Mouse (Mus musculus): ENCODE measurements around the gene Slc25a21. TPM values are rescaled to one million over a fixed set of nuclear protein-coding genes. Genes with fewer than 3 reads are reported as not detected.

Slc25a21 gene
- polyA plus RNA-seq, 1 experiment from 2014 or later = 0.59 TPM

- Histone ChIP-seq H3K36me3 (no peaks in the 10 kb centered on the region), H3K9ac (replicated peaks) (no peak overlapping the region), H3K27me3 (peaks cover 22% of the 10 kb centered on the region; the same call in 1 of the 2 replicates), H3K27ac (replicated peaks) (no peak overlapping the region), H3K4me1 (no peaks in the 10 kb centered on the region), H3K4me3 (no peak overlapping the region), H3K4me2 (replicated peaks) (no peak overlapping the region), H3K9me3 (no peaks in the 10 kb centered on the region)
- 79% methylated on average over 15 of the region's 18 CpGs for WGBS
- ATAC-seq (ENCODE audit: low FRiP score, low read depth) = no peak
These were observed 215.1 kb downstream of the Slc25a21 start for GRCm38 (mm10) chr12:56982066-56982626.

- ATAC-seq (ENCODE audit: low FRiP score, low read depth) = no peak
- Histone ChIP-seq H3K9ac (replicated peaks) (no peak overlapping the region), H3K4me3 (no peak overlapping the region), H3K9me3 (no peaks in the 10 kb centered on the region), H3K4me2 (replicated peaks) (no peak overlapping the region), H3K27me3 (peaks cover 1% of the 10 kb centered on the region; the same call in 1 of the 2 replicates), H3K4me1 (no peaks in the 10 kb centered on the region), H3K27ac (replicated peaks) (no peak overlapping the region), H3K36me3 (no peaks in the 10 kb centered on the region)
- WGBS = 95% methylated on average over 6 of the region's 6 CpGs
These were observed 222.0 kb downstream of the Slc25a21 start for GRCm38 (mm10) chr12:56975256-56975655.

DNA sequence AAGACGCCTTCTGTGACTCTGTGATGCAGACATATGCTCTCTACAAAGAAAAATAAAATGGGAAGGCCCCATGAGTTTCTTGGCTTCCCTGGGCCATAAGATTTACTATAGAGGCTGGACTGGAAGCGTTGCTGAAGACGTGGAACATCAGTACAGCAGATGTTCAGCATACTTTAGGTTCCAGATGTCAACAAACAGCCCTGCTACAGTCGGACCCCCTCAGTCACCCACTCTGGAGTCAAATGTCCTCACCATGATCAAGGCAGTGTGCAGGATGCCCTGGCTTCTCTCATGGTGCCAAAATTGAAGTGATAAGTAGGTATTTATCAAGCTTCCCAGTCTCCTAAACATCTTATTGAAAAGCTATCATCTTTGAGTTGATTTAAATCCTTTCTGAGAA lies 234.0 kb downstream of the Slc25a21 start:
- ATAC-seq (ENCODE audit: low FRiP score, low read depth) = no peak
- Histone ChIP-seq H3K4me3 (no peak overlapping the region), H3K27ac (replicated peaks) (no peak overlapping the region), H3K36me3 (no peaks in the 10 kb centered on the region), H3K9me3 (peaks cover 4% of the 10 kb centered on the region; the same call in 1 of the 2 replicates), H3K27me3 (no peaks in the 10 kb centered on the region; the same call in 1 of the 2 replicates), H3K4me2 (replicated peaks) (no peak overlapping the region), H3K4me1 (no peaks in the 10 kb centered on the region; the same call in 1 of the 2 replicates), H3K9ac (replicated peaks) (no peak overlapping the region)
- WGBS = 77% methylated on average over 4 of the region's 4 CpGs

GRCm38 (mm10) chr12:56959230-56960051 lies 237.8 kb downstream of the Slc25a21 start:
- no peak overlapping the region for H3K27ac ChIP-seq (replicated peaks)
- H3K36me3 ChIP-seq = no peaks in the 10 kb centered on the region
- 0 out of 2 replicates have a peak overlapping the region, but pooled peaks have one; percentile 21 for H3K4me2 ChIP-seq (replicated peaks)
- H3K4me1 ChIP-seq = no peaks in the 10 kb centered on the region; the same call in 1 of the 2 replicates
- no peak overlapping the region for H3K4me3 ChIP-seq
- no peak overlapping the region for H3K9ac ChIP-seq (replicated peaks)
- 28% methylated on average over 9 of the region's 9 CpGs for WGBS
- H3K9me3 ChIP-seq = no peaks in the 10 kb centered on the region
- no peaks in the 10 kb centered on the region; the same call in 1 of the 2 replicates for H3K27me3 ChIP-seq
- no peak for ATAC-seq (ENCODE audit: low FRiP score, low read depth)

- H3K9ac ChIP-seq (replicated peaks) = no peak overlapping the region
- no peaks in the 10 kb centered on the region for H3K36me3 ChIP-seq
- H3K4me2 ChIP-seq (replicated peaks) = no peak overlapping the region
- H3K27ac ChIP-seq (replicated peaks) = no peak overlapping the region
- no peaks in the 10 kb centered on the region; the same call in 1 of the 2 replicates for H3K27me3 ChIP-seq
- WGBS = 66% methylated on average over 11 of the region's 11 CpGs
- H3K4me3 ChIP-seq = no peak overlapping the region
- ATAC-seq (ENCODE audit: low FRiP score, low read depth) = no peak
- no peaks in the 10 kb centered on the region; the same call in 1 of the 2 replicates for H3K4me1 ChIP-seq
- H3K9me3 ChIP-seq = no peaks in the 10 kb centered on the region
These were observed 239.0 kb downstream of the Slc25a21 start for GRCm38 (mm10) chr12:56958244-56958643.

- H3K9me3 ChIP-seq = no peaks in the 10 kb centered on the region
- H3K4me1 ChIP-seq = no peaks in the 10 kb centered on the region
- no peak for ATAC-seq (ENCODE audit: low FRiP score, low read depth)
- no peak overlapping the region for H3K4me3 ChIP-seq
- H3K4me2 ChIP-seq (replicated peaks) = no peak overlapping the region
- no peak overlapping the region for H3K27ac ChIP-seq (replicated peaks)
- 45% methylated on average over 11 of the region's 11 CpGs for WGBS
- H3K27me3 ChIP-seq = no peaks in the 10 kb centered on the region
- H3K36me3 ChIP-seq = no peaks in the 10 kb centered on the region
- no peak overlapping the region for H3K9ac ChIP-seq (replicated peaks)
These were observed 245.3 kb downstream of the Slc25a21 start for GRCm38 (mm10) chr12:56951749-56952657.

- no peaks in the 10 kb centered on the region for H3K36me3 ChIP-seq
- H3K4me2 ChIP-seq (replicated peaks) = no peak overlapping the region
- no peak overlapping the region for H3K9ac ChIP-seq (replicated peaks)
- 89% methylated on average over 1 of the region's 1 CpGs for WGBS
- no peaks in the 10 kb centered on the region for H3K9me3 ChIP-seq
- H3K27me3 ChIP-seq = no peaks in the 10 kb centered on the region
- no peak for ATAC-seq (ENCODE audit: low FRiP score, low read depth)
- no peak overlapping the region for H3K27ac ChIP-seq (replicated peaks)
- H3K4me3 ChIP-seq = no peak overlapping the region
- H3K4me1 ChIP-seq = no peaks in the 10 kb centered on the region
These were observed 253.0 kb downstream of the Slc25a21 start for GRCm38 (mm10) chr12:56944265-56944664.

GRCm38 (mm10) chr12:56940861-56941260 lies 256.4 kb downstream of the Slc25a21 start:
- no peaks in the 10 kb centered on the region for H3K9me3 ChIP-seq
- no peak overlapping the region for H3K27ac ChIP-seq (replicated peaks)
- ATAC-seq (ENCODE audit: low FRiP score, low read depth) = no peak
- WGBS = 64% methylated on average over 3 of the region's 3 CpGs
- H3K4me1 ChIP-seq = no peaks in the 10 kb centered on the region
- H3K27me3 ChIP-seq = no peaks in the 10 kb centered on the region
- no peak overlapping the region for H3K4me2 ChIP-seq (replicated peaks)
- H3K9ac ChIP-seq (replicated peaks) = no peak overlapping the region
- H3K4me3 ChIP-seq = no peak overlapping the region
- H3K36me3 ChIP-seq = no peaks in the 10 kb centered on the region

DNA sequence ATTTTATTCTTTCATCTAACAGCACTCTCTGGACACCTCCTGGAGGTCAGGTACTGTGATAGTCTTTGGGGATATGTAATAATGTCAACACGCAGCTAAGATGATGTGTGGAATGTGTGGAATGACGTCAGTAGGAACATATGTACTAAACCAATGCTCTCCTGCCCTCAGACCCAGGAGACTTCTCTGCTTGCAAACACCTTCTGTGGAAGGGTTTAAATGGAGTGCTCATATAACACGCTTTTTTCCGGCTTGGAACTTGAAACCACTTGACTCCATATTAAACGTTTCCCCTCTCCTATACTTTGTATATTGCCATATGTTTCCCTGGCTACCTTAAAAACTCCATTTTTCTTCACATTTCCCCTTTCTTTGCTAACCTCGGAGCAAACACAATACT lies 279.1 kb downstream of the Slc25a21 start:
- no peak overlapping the region for H3K4me2 ChIP-seq (replicated peaks)
- H3K4me3 ChIP-seq = no peak overlapping the region
- H3K9ac ChIP-seq (replicated peaks) = no peak overlapping the region
- H3K4me1 ChIP-seq = no peaks in the 10 kb centered on the region
- no peaks in the 10 kb centered on the region for H3K36me3 ChIP-seq
- WGBS = 83% methylated on average over 6 of the region's 6 CpGs
- no peaks in the 10 kb centered on the region for H3K9me3 ChIP-seq
- H3K27ac ChIP-seq (replicated peaks) = no peak overlapping the region
- ATAC-seq (ENCODE audit: low FRiP score, low read depth) = no peak
- H3K27me3 ChIP-seq = no peaks in the 10 kb centered on the region

GRCm38 (mm10) chr12:56906476-56906875 lies 290.8 kb downstream of the Slc25a21 start:
- no peak overlapping the region for H3K27ac ChIP-seq (replicated peaks)
- 85% methylated on average over 5 of the region's 5 CpGs for WGBS
- H3K4me3 ChIP-seq = no peak overlapping the region
- no peak for ATAC-seq (ENCODE audit: low FRiP score, low read depth)
- H3K4me2 ChIP-seq (replicated peaks) = no peak overlapping the region
- H3K9me3 ChIP-seq = no peaks in the 10 kb centered on the region
- H3K9ac ChIP-seq (replicated peaks) = no peak overlapping the region
- peaks cover 2% of the 10 kb centered on the region; the same call in 1 of the 2 replicates for H3K27me3 ChIP-seq
- no peaks in the 10 kb centered on the region for H3K36me3 ChIP-seq
- no peaks in the 10 kb centered on the region for H3K4me1 ChIP-seq

DNA sequence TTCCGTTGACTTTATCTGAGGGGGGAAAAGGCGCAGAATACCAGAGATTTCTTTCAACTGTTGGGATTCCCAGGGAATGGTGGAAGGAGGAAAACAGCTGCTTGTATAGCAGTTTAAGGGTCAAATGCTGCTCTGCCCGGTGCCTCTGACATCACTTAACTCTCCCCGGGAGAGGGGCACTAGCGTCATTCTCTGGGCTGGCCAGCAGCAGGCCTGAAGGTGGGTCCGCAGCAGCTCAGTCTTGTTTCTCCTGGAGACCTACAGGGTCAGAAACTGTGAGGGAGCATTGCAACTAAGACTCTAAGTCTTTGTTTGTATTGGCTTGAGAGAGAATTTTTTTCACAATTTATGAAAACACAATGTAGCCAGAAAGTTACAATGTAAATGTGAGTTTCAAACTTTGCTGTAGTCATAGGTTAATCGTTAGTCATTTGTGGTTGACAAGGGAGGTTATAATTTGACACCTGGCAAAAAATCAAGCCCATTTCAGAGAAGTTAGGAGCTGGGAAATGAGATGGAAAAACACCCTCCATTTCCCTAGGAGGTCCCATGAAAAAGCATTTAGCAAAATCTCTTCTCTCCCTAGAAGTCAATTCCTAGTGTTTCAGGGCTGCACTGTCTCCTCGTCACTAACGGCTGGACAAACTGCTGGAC lies 291.5 kb downstream of the Slc25a21 start:
- WGBS = 46% methylated on average over 9 of the region's 9 CpGs
- Histone ChIP-seq H3K4me1 (no peaks in the 10 kb centered on the region), H3K4me3 (no peak overlapping the region), H3K27me3 (peaks cover 2% of the 10 kb centered on the region; the same call in 1 of the 2 replicates), H3K27ac (replicated peaks) (no peak overlapping the region), H3K9me3 (no peaks in the 10 kb centered on the region), H3K9ac (replicated peaks) (no peak overlapping the region), H3K4me2 (replicated peaks) (no peak overlapping the region), H3K36me3 (no peaks in the 10 kb centered on the region)
- no peak for ATAC-seq (ENCODE audit: low FRiP score, low read depth)

Measured in midbrain, embryonic 12.5 days (tissue).